12 mouse cellular contexts compared by ENCODE assay signal in the genomic region with DNA sequence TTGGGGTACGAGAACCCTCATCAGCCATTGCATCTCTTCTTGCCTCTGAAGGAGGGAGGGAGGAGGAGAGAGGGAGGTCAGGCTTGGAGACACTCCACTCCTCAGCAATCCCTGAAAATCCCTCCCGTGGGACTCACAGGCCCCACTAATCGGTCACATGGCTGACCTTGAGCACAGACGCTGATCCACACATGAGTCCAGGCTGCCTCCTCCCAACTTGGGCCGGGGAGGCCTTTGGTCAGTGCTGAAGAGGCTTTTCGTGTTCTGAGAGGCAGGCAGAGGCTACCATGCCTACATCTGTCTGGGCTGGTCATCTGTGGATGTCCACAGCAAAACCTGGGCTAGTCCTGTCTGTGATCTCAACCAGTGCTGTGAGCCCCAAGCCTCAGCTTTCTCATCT.
"Had no signal": no experiment of that assay in that cellular context is flagged by ENCODE, and none has a peak within 500 bp of the region (broad histone marks: within the 10 kb centered on the region; RNA-seq: fewer than 3 reads in every experiment).

No protein-coding gene starts in this region.

- DNase-seq: kidney, adult 18-20 months; kidney, adult 9 months; kidney, postnatal 14 days; kidney, postnatal 4 days; liver, embryonic 13.5 days; lung, adult 2 months; lung, postnatal 14 days; lung, postnatal 4 days; midbrain, embryonic 14.5 days; right cerebral cortex, postnatal 25 days; spleen, adult 18-20 months; thymus, postnatal 25 days had no signal
